Mouse (Mus musculus) hindbrain, embryonic 13.5 days (tissue): ENCODE measurements around the gene Prr3. TPM values are rescaled to one million over a fixed set of nuclear protein-coding genes. Genes with fewer than 3 reads are reported as not detected.
"Not testable (repeated sequence)": the region's sequence is repeated elsewhere in the genome, so short reads cannot be mapped to it uniquely, and the experiment has no call there.

Experiments used
- ATAC-seq: fragments of 200-750 bp; cut with Nextera tagmentation; 2 replicates; pipeline ENCODE4 v1.8.0; 2017; ENCODE audit warnings: moderate TSS enrichment; ENCODE audit not compliant: low FRiP score
- H3K27ac ChIP-seq: fragments of 300-500 bp; sonication (generic); 2 replicates; pipeline ENCODE4 v1.5.1; 2015; ENCODE audit warnings: inconsistent platforms, mild to moderate bottlenecking, moderate library complexity
- H3K27me3 ChIP-seq: fragments of 300-500 bp; sonication (generic); 2 replicates; pipeline ENCODE4 v1.6.1; 2015; ENCODE audit warnings: mild to moderate bottlenecking, inconsistent platforms
- H3K36me3 ChIP-seq: fragments of 300-500 bp; sonication (generic); 2 replicates; pipeline ENCODE4 v1.6.1; 2015; ENCODE audit warnings: mild to moderate bottlenecking, inconsistent platforms
- H3K4me1 ChIP-seq: fragments of 300-500 bp; sonication (generic); replicated peaks from 2 replicates; pipeline ENCODE4 v1.6.1; 2015; ENCODE audit warnings: inconsistent platforms
- H3K4me2 ChIP-seq: fragments of 300-500 bp; sonication (generic); 2 replicates; pipeline ENCODE4 v1.6.1; 2015; ENCODE audit warnings: inconsistent platforms, mild to moderate bottlenecking, moderate library complexity
- H3K4me3 ChIP-seq: fragments of 300-500 bp; sonication (generic); 2 replicates; pipeline ENCODE4 v1.5.1; 2015; ENCODE audit warnings: mild to moderate bottlenecking, inconsistent platforms
- H3K9ac ChIP-seq: fragments of 300-500 bp; sonication (generic); 2 replicates; pipeline ENCODE4 v1.6.1; 2015; ENCODE audit warnings: mild to moderate bottlenecking, inconsistent platforms
- H3K9me3 ChIP-seq: fragments of 300-500 bp; sonication (generic); 2 replicates; pipeline ENCODE4 v1.6.1; 2016; ENCODE audit warnings: inconsistent platforms
- WGBS: fragments of 180-500 bp; shearing (Covaris S2); methylation state at CpG from one replicate; pipeline ENCODE4 v1.1.7; 2015; 5-methylcytosine and 5-hydroxymethylcytosine counted together
- polyA plus RNA-seq: library from polyadenylated mRNA; unstranded; fragments of >200 nt; fragmentation: Nextera tagmentation; extraction: Ambion mirVana; gene quantifications from 2 replicates; pipeline ENCODE4 v1.2.1, GENCODE M21; 2015

The Prr3 gene
- polyA plus RNA-seq, 1 experiment from 2014 or later: 73.5 TPM

DNA sequence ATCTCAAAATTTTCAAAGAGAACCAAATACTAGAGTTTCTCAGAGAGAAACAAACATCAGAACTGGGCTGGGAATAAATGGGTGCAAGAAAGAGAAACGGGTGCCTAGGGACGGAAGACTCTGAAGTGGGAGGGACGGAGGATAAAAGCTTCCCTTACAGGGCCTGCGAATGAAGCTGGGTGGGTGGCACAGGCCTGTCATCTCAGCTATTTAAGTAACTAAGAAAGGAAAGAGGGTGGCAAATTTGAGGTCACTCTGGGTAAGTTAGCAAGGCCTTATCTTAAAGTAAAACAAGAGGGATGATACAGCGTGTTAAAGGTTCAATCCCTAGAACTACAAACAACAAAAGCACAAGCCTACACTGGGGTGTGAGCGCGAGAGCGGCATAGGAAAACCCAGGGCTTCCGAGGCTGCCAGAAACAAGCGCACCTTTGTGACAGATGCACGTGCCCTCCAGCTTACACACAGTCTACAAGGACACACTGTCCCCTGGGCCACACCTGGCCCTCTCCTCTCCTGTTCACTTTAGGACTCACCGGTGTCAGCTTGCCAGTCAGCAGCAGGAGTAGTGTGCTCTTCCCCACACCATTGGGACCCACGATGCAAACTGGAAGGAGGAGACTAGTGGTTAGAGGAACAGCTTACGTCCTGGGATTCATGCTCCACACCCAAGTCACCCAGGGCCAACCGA is 21.4 kb downstream of the Prr3 start:
- Histone ChIP-seq H3K4me1 (no peaks in the 10 kb centered on the region), H3K4me3 (no peak overlapping the region), H3K27me3 (no peaks in the 10 kb centered on the region), H3K36me3 (peaks cover 89% of the 10 kb centered on the region), H3K4me2 (no peak overlapping the region), H3K9ac (no peak overlapping the region), H3K9me3 (no peaks in the 10 kb centered on the region), H3K27ac (no peak overlapping the region)
- ATAC-seq: no peak
- WGBS: 97% methylated on average over 15 of the region's 15 CpGs

DNA sequence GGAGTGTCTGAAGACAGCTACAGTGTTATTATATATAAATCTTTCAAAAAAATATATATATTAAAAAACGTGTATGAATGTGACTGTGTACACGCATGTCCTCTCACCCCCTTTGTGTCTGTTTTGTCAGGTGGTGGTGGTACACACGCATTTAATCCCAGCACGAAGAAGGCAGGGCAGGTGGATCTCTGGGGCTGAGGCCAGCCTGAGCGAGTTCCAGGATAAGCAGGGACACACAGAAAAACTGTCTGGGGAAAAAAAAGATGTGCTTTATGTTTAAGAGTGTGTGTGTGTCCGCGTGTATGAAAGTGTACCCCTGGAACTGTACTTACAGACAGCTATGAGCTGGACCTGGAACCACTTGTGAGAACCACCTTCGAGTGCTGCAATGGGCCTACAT is 25.4 kb downstream of the Prr3 start:
- Histone ChIP-seq H3K9me3 (no peaks in the 10 kb centered on the region), H3K4me1 (no peaks in the 10 kb centered on the region), H3K4me3 (no peak overlapping the region), H3K27ac (no peak overlapping the region), H3K27me3 (no peaks in the 10 kb centered on the region), H3K4me2 (no peak overlapping the region), H3K36me3 (peaks cover 49% of the 10 kb centered on the region), H3K9ac (no peak overlapping the region)
- ATAC-seq: no peak
- WGBS: 73% methylated on average over 8 of the region's 8 CpGs

DNA sequence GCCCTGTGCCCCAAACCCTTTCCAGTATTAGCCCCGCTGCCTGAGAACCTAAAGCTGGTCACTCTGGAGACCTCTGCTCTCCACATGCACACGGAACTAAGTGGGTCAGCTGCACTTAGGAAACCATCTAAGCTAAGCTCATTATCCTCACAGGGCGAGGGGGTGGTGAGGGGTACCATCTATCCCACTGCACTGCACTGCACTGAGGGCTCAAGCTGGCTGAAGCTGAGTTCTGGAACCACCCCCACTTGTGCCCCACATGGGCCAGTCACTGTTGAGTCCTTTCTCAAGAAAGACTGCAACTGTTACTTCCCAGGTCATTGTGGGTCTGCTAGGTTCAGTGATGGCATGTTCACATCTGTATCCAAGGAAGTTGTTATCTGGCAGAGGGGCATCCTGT is 27.5 kb downstream of the Prr3 start:
- not testable (repeated sequence) for H3K9me3 ChIP-seq, H3K4me1 ChIP-seq, H3K4me3 ChIP-seq, H3K9ac ChIP-seq, H3K27ac ChIP-seq, H3K27me3 ChIP-seq, H3K4me2 ChIP-seq
- 87% methylated on average over 3 of the region's 3 CpGs for WGBS
- H3K36me3 ChIP-seq: peaks cover 28% of the 10 kb centered on the region
- peak; percentile 45; the same call in 1 of the 2 replicates for ATAC-seq

- H3K9ac ChIP-seq, H3K27me3 ChIP-seq, H3K4me3 ChIP-seq, H3K4me2 ChIP-seq, ATAC-seq, H3K9me3 ChIP-seq, H3K4me1 ChIP-seq, H3K27ac ChIP-seq: not testable (repeated sequence)
- peaks cover 12% of the 10 kb centered on the region for H3K36me3 ChIP-seq
Observed at GRCm38 (mm10) chr17:35950946-35951345, 29.1 kb downstream of the Prr3 start.

DNA sequence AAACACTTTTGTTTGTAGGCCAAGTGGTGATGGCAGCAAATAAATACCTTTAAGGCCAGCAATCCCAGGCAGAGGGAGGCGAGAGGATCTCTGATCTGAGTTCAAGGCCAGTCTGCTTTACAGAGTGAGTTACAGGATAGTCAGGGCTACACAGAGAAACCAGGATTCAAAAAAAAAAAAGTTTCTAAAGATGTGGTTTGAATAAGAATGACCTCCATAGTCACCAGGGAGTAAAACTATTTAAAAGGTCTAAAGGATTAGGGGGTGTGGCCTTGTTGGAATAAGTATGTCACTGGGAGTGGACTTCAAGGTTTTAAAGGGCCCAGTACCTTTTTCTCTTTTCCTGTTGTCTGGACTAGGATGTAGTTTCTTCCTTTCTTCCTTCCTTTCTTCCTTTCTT is 40.1 kb downstream of the Prr3 start:
- H3K4me1 ChIP-seq: no peaks in the 10 kb centered on the region
- no peaks in the 10 kb centered on the region for H3K27me3 ChIP-seq
- no peaks in the 10 kb centered on the region for H3K36me3 ChIP-seq
- WGBS: 66% methylated on average over 1 of the region's 1 CpGs
- no peak overlapping the region for H3K27ac ChIP-seq
- no peak overlapping the region for H3K4me2 ChIP-seq
- H3K4me3 ChIP-seq: no peak overlapping the region
- ATAC-seq: no peak
- no peak overlapping the region for H3K9ac ChIP-seq
- H3K9me3 ChIP-seq: no peaks in the 10 kb centered on the region

DNA sequence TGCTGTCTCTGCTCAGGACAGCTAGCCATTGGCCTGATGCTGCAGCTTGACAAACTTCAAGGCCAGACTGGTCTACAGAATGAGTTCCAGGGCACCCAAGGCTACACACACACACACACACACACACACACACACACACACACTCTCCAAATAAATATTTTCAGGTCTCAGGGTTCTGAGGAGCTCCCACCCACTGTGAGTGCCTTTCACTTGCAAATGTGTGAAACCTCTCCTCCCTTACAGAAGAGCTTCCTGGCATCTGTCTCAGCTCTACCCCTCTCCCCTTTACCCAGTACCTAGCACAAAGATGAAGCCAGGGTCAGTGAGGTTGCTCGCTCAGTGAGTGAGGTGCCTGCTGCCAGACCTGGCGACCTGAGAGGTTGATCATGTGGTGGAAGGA is 40.9 kb downstream of the Prr3 start:
- 46% methylated on average over 2 of the region's 2 CpGs for WGBS
- H3K9me3 ChIP-seq: no peaks in the 10 kb centered on the region
- no peak for ATAC-seq
- H3K4me1 ChIP-seq: no peaks in the 10 kb centered on the region
- H3K27me3 ChIP-seq: no peaks in the 10 kb centered on the region
- H3K4me2 ChIP-seq: no peak overlapping the region
- no peak overlapping the region for H3K4me3 ChIP-seq
- H3K9ac ChIP-seq: no peak overlapping the region
- no peak overlapping the region for H3K27ac ChIP-seq
- H3K36me3 ChIP-seq: no peaks in the 10 kb centered on the region

- H3K4me2 ChIP-seq: no peak overlapping the region
- ATAC-seq: peak; percentile 66
Observed at GRCm38 (mm10) chr17:35937700-35938348, 42.2 kb downstream of the Prr3 start.

GRCm38 (mm10) chr17:35935763-35936162 is 44.3 kb downstream of the Prr3 start:
- not testable (repeated sequence) for H3K27ac ChIP-seq, H3K4me2 ChIP-seq, H3K4me3 ChIP-seq, H3K9ac ChIP-seq, H3K4me1 ChIP-seq, ATAC-seq, H3K36me3 ChIP-seq, H3K27me3 ChIP-seq, H3K9me3 ChIP-seq
- 88% methylated on average over 14 of the region's 14 CpGs for WGBS

More at GRCm38 (mm10) chr17:35937700-35938348, 42.2 kb downstream of the Prr3 start:
- H3K27ac ChIP-seq: no peak overlapping the region
- H3K36me3 ChIP-seq: no peaks in the 10 kb centered on the region
- H3K27me3 ChIP-seq: no peaks in the 10 kb centered on the region
- H3K4me1 ChIP-seq: no peaks in the 10 kb centered on the region
- no peak overlapping the region for H3K4me3 ChIP-seq
- H3K9me3 ChIP-seq: no peaks in the 10 kb centered on the region
- 39% methylated on average over 2 of the region's 2 CpGs for WGBS
- no peak overlapping the region for H3K9ac ChIP-seq

DNA sequence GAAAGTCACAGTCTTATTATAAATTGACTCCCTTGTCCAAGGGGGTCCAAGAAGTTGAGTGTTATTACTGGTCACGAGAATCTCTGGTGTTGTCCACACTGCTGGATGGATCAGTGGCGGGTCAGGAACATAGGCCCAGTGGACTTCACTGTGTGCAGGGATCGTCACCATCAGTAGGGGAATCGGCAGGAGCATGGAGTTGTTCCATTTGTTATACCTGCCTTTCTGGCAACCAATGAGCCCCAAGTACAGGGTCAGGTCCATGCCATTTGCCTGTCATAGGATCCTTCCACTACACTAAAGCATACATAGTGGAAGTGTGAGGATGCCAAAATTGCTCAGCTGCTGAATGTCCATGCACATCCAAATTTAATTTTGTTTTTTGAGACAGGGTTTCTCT is 47.4 kb downstream of the Prr3 start:
- no peak overlapping the region for H3K4me2 ChIP-seq
- H3K27me3 ChIP-seq: no peaks in the 10 kb centered on the region
- no peaks in the 10 kb centered on the region for H3K4me1 ChIP-seq
- no peak overlapping the region for H3K4me3 ChIP-seq
- H3K9me3 ChIP-seq: no peaks in the 10 kb centered on the region
- H3K9ac ChIP-seq: no peak overlapping the region
- no peak overlapping the region for H3K27ac ChIP-seq
- 90% methylated on average over 4 of the region's 4 CpGs for WGBS
- ATAC-seq: no peak
- peaks cover 38% of the 10 kb centered on the region for H3K36me3 ChIP-seq

GRCm38 (mm10) chr17:35930627-35931026 is 49.4 kb downstream of the Prr3 start:
- no peaks in the 10 kb centered on the region for H3K4me1 ChIP-seq

GRCm38 (mm10) chr17:35929534-35929933 is 50.5 kb downstream of the Prr3 start:
- Histone ChIP-seq H3K9me3 (no peaks in the 10 kb centered on the region), H3K4me2 (no peak overlapping the region), H3K9ac (no peak overlapping the region), H3K27me3 (no peaks in the 10 kb centered on the region), H3K36me3 (peaks cover 67% of the 10 kb centered on the region), H3K27ac (no peak overlapping the region), H3K4me3 (no peak overlapping the region), H3K4me1 (no peaks in the 10 kb centered on the region)
- ATAC-seq: no peak
- WGBS: 100% methylated on average over 2 of the region's 2 CpGs

More at GRCm38 (mm10) chr17:35930627-35931026, 49.4 kb downstream of the Prr3 start:
- H3K27ac ChIP-seq: no peak overlapping the region
- H3K9me3 ChIP-seq: no peaks in the 10 kb centered on the region
- no peak overlapping the region for H3K9ac ChIP-seq
- H3K4me3 ChIP-seq: no peak overlapping the region
- H3K4me2 ChIP-seq: no peak overlapping the region
- H3K36me3 ChIP-seq: peaks cover 56% of the 10 kb centered on the region
- H3K27me3 ChIP-seq: no peaks in the 10 kb centered on the region
- 96% methylated on average over 12 of the region's 12 CpGs for WGBS
- ATAC-seq: 0 out of 2 replicates have a peak, but pooled peaks have one; percentile 11

DNA sequence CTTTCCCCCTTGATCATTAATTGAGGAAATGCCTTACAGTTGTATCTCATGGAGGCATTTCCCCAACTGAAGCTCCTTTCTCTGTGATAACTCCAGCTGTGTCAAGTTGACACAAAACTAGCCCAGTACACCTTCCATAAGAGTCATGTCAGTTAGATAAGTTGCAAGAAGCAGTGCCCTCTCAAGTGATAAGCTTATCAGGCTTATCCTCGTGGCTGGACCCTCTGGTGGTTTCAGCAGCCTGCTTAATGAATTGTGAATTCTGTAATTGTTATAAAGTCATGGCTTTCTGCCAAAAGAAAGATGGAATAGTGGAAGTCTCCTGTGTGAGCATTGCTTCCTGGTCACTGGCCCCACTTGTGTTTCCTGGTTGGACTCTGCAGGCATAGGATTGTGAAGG is 52.6 kb downstream of the Prr3 start:
- Histone ChIP-seq H3K4me3 (no peak overlapping the region), H3K4me1 (peaks cover 5% of the 10 kb centered on the region), H3K9me3 (no peaks in the 10 kb centered on the region), H3K36me3 (peaks cover 79% of the 10 kb centered on the region), H3K27ac (no peak overlapping the region), H3K27me3 (no peaks in the 10 kb centered on the region), H3K9ac (no peak overlapping the region), H3K4me2 (no peak overlapping the region)
- WGBS: 75% methylated on average over 1 of the region's 1 CpGs
- no peak for ATAC-seq

- ATAC-seq: no peak
- Histone ChIP-seq H3K27me3 (no peaks in the 10 kb centered on the region), H3K36me3 (peaks cover 50% of the 10 kb centered on the region), H3K27ac (no peak overlapping the region; the same call in 1 of the 2 replicates), H3K9me3 (no peaks in the 10 kb centered on the region), H3K4me2 (no peak overlapping the region), H3K9ac (no peak overlapping the region), H3K4me3 (no peak overlapping the region), H3K4me1 (peaks cover 38% of the 10 kb centered on the region)
- 91% methylated on average over 4 of the region's 4 CpGs for WGBS
Observed at GRCm38 (mm10) chr17:35923281-35923680, 56.8 kb downstream of the Prr3 start.
